Mouse (Mus musculus): ENCODE data around the gene Por. TPM values are rescaled to one million over a fixed set of nuclear protein-coding genes. Genes with fewer than 3 reads are reported as not detected.

Gene Por
- total and polyA plus RNA-seq, 2 experiments, result 211 to 284 TPM

DNA sequence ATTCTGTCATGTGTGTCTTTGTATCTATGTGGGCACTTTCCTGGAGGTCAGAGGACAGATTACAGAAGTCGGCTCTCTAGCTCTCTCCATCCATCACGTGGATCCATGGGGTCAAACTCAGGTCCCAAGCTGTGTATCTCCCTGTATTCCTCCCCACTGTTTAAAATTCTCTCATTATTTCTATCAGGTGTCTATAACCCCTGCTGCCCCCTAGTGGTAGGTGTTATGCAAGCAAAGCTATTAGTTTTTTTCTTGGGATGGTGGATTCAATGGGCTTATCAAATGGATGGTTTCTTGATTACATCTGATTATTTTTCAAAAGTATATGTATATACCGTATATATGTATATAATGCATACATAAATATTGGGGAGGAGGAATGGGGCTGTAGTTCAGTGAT is 39.2 kb upstream of the Por start:
- H3K36me3 ChIP-seq (ENCODE audit: control insufficient read depth, insufficient read depth, low read length), result peaks cover 3% of the 10 kb centered on the region; the same call in 1 of the 2 replicates
- H3K27ac ChIP-seq (replicated peaks; ENCODE audit: insufficient read depth, low read depth, low read length), result no peak overlapping the region
- no peaks in the 10 kb centered on the region for H3K27me3 ChIP-seq (ENCODE audit: control insufficient read depth, insufficient read depth, low read length)
- H3K4me3 ChIP-seq (ENCODE audit: insufficient read depth, low read depth, low read length), result no peak overlapping the region
- WGBS, result 8% methylated on average over 3 of the region's 3 CpGs
- no peak for TF ChIP-seq POLR2A (IDR thresholded peaks at IDR 0.05; ENCODE audit: extremely low read depth, insufficient read depth, low read length)
- no peak for TF ChIP-seq CTCF (IDR thresholded peaks at IDR 0.05; ENCODE audit: low read depth, low read length)
- DNase-seq (ENCODE audit: extremely low read depth, low read depth, low spot score), result peak; percentile 58
- no peak overlapping the region for H3K9ac ChIP-seq (ENCODE audit: low read depth, low read length)
- peaks cover 14% of the 10 kb centered on the region; the same call in 1 of the 2 replicates for H3K79me2 ChIP-seq (ENCODE audit: control insufficient read depth, insufficient read depth, low read length)
- H3K4me1 ChIP-seq (ENCODE audit: control insufficient read depth, insufficient read depth, low read length), result peaks cover 2% of the 10 kb centered on the region; the same call in 1 of the 2 replicates

DNA sequence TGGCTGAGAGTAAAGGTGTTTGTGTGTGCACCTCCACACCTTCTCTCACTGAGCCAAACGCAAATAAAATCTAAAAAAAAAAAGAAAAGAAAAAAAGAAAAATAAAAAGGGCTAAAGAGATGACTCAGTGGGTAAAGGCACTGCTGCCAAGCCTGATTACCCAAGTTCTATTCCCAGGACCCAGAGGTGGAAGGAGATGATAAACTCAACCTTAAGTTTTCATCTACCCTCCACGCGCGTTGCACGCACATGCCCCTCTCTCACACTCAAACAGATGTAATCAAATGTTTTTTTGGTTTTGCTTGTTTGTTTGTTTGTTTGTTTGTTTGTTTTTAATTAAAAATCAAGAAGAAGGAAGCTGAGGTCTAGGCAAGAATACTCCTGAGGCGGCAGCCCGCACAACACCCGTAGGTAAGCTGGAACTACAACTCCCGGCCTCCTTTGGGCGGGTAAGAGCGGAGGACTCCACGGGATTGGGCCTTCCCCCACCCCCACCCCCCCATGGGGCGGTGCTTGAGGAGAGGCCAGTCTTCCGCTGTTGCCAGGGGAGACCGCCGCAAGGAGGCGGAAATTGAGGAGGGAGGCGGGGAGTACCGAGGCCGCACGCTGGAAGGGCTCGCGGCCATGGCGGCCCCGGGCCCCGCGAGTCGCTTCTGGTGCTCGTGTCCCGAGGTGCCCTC is 37.6 kb upstream of the Por start, which contains the start of gene Rhbdd2:
TSS of gene Rhbdd2 (plus strand) at position 502 of the 680 bp plus-strand sequence.
- peak; percentile 89 for DNase-seq (ENCODE audit: extremely low read depth, low read depth, low spot score)
- peak within 1 kb of the TSS; percentile 62 for H3K27ac ChIP-seq (replicated peaks; ENCODE audit: insufficient read depth, low read depth, low read length)
- H3K36me3 ChIP-seq (ENCODE audit: control insufficient read depth, insufficient read depth, low read length), result peaks cover 3% of the 10 kb centered on the region; the same call in 1 of the 2 replicates
- peak within 1 kb of the TSS; percentile 89 for H3K9ac ChIP-seq (ENCODE audit: low read depth, low read length)
- H3K4me1 ChIP-seq (ENCODE audit: control insufficient read depth, insufficient read depth, low read length), result peaks cover 2% of the 10 kb centered on the region; the same call in 1 of the 2 replicates
- 13% methylated on average over 30 of the region's 30 CpGs for WGBS
- H3K4me3 ChIP-seq (ENCODE audit: insufficient read depth, low read depth, low read length), result peak within 1 kb of the TSS; percentile 86
- TF ChIP-seq POLR2A (IDR thresholded peaks at IDR 0.05; ENCODE audit: extremely low read depth, insufficient read depth, low read length) (0 out of 2 replicates have a peak, but pooled peaks have one; percentile 14), CTCF (IDR thresholded peaks at IDR 0.05; ENCODE audit: low read depth, low read length) (peak; percentile 57)
- no peaks in the 10 kb centered on the region for H3K27me3 ChIP-seq (ENCODE audit: control insufficient read depth, insufficient read depth, low read length)
- H3K79me2 ChIP-seq (ENCODE audit: control insufficient read depth, insufficient read depth, low read length), result peaks cover 18% of the 10 kb centered on the region; the same call in 1 of the 2 replicates

DNA sequence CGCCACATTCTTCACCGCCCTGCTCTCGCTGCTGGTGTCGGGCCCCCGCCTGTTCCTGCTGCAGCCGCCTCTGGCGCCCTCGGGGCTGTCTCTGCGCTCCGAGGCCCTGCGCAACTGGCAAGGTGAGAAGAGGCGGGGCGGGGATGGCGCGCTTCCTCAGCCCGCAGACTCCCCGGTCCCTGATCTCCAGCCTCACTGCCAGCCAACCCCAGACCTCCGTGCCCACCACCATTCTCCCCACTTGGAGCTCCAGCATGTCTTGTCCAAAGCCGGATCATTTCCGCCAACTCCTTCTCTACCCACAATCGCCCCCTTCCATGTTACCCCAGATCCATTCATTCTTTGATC is 37.1 kb upstream of the Por start:
- H3K36me3 ChIP-seq (ENCODE audit: control insufficient read depth, insufficient read depth, low read length), result peaks cover 5% of the 10 kb centered on the region; the same call in 1 of the 2 replicates
- peak overlapping the region; percentile 89 for H3K9ac ChIP-seq (ENCODE audit: low read depth, low read length)
- H3K27ac ChIP-seq (replicated peaks; ENCODE audit: insufficient read depth, low read depth, low read length), result peak overlapping the region; percentile 62
- WGBS, result under 1% methylated on average over 21 of the region's 21 CpGs
- TF ChIP-seq POLR2A (IDR thresholded peaks at IDR 0.05; ENCODE audit: extremely low read depth, insufficient read depth, low read length) (no peak), CTCF (IDR thresholded peaks at IDR 0.05; ENCODE audit: low read depth, low read length) (no peak)
- peaks cover 2% of the 10 kb centered on the region; the same call in 1 of the 2 replicates for H3K4me1 ChIP-seq (ENCODE audit: control insufficient read depth, insufficient read depth, low read length)
- peak overlapping the region; percentile 86 for H3K4me3 ChIP-seq (ENCODE audit: insufficient read depth, low read depth, low read length)
- no peaks in the 10 kb centered on the region for H3K27me3 ChIP-seq (ENCODE audit: control insufficient read depth, insufficient read depth, low read length)
- peaks cover 18% of the 10 kb centered on the region; the same call in 1 of the 2 replicates for H3K79me2 ChIP-seq (ENCODE audit: control insufficient read depth, insufficient read depth, low read length)
- no peak for DNase-seq (ENCODE audit: extremely low read depth, low read depth, low spot score)

DNA sequence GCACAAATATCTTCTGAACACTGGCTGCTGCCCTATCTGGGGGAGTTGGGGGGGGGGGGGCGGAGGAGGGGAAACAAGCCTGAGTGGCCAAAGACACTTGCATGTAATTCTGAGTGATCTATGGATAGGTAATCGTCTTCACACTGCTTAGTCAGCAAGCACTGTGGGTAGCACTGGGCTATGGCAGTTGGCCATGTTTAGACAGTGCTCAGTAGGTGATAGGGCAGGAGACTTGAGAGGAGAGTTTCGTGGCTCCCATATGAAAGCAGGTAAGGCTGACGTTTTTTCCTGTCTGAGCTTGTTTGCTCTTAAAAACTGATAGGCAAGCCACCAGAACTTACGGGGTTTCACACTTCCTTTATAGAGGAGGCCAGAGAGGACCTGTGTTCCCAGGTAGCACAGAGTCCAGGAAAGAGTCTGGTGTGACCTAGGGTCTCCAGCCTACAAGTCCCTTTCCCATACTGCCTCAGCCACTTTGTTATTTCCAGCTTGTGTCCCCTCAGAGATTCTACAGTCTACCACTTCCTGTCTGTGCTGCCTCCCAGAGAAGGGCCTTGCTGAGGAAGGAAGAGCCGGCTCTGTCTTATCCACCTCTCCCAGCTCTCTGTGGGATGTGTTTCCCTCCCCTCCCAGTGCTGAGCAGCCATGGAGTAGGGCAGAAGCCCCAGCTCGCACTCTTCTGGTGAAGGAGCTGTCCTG is 29.9 kb upstream of the Por start:
- H3K27ac ChIP-seq (replicated peaks; ENCODE audit: insufficient read depth, low read depth, low read length), result peak overlapping the region; percentile 97
- peaks cover 20% of the 10 kb centered on the region for H3K4me1 ChIP-seq (ENCODE audit: control insufficient read depth, insufficient read depth, low read length)
- DNase-seq (ENCODE audit: extremely low read depth, low read depth, low spot score), result peak; percentile 90
- TF ChIP-seq CTCF (IDR thresholded peaks at IDR 0.05; ENCODE audit: low read depth, low read length) (no peak), POLR2A (IDR thresholded peaks at IDR 0.05; ENCODE audit: extremely low read depth, insufficient read depth, low read length) (no peak)
- peaks cover 7% of the 10 kb centered on the region; the same call in 1 of the 2 replicates for H3K79me2 ChIP-seq (ENCODE audit: control insufficient read depth, insufficient read depth, low read length)
- H3K27me3 ChIP-seq (ENCODE audit: control insufficient read depth, insufficient read depth, low read length), result no peaks in the 10 kb centered on the region
- peak overlapping the region; percentile 81 for H3K9ac ChIP-seq (ENCODE audit: low read depth, low read length)
- WGBS, result 16% methylated on average over 7 of the region's 7 CpGs
- H3K36me3 ChIP-seq (ENCODE audit: control insufficient read depth, insufficient read depth, low read length), result peaks cover 5% of the 10 kb centered on the region; the same call in 1 of the 2 replicates
- H3K4me3 ChIP-seq (ENCODE audit: insufficient read depth, low read depth, low read length), result no peak overlapping the region

DNA sequence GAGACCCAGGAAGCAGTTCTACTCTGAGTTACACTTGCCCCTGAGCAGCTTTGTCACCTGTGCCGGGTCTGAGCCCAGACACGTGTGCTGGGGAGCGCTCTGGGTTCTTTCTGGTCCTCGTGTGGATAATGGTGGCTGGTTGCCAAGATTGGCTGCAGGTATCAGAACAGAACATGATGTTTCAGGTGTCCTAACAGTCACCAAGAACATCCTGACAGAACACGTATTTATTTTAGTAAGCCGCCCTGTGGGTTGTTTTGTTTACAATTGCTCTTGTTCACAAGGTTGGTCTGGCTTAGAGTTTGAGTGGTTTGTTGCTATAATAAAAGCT is 29.4 kb upstream of the Por start:
- Histone ChIP-seq H3K4me1 (ENCODE audit: control insufficient read depth, insufficient read depth, low read length) (peaks cover 20% of the 10 kb centered on the region), H3K79me2 (ENCODE audit: control insufficient read depth, insufficient read depth, low read length) (peaks cover 4% of the 10 kb centered on the region; the same call in 1 of the 2 replicates), H3K27me3 (ENCODE audit: control insufficient read depth, insufficient read depth, low read length) (no peaks in the 10 kb centered on the region), H3K9ac (ENCODE audit: low read depth, low read length) (peak overlapping the region; percentile 81), H3K4me3 (ENCODE audit: insufficient read depth, low read depth, low read length) (no peak overlapping the region), H3K27ac (replicated peaks; ENCODE audit: insufficient read depth, low read depth, low read length) (peak overlapping the region; percentile 97), H3K36me3 (ENCODE audit: control insufficient read depth, insufficient read depth, low read length) (peaks cover 2% of the 10 kb centered on the region; the same call in 1 of the 2 replicates)
- DNase-seq (ENCODE audit: extremely low read depth, low read depth, low spot score), result peak; percentile 82
- TF ChIP-seq CTCF (IDR thresholded peaks at IDR 0.05; ENCODE audit: low read depth, low read length), result no peak
- no peak for TF ChIP-seq POLR2A (IDR thresholded peaks at IDR 0.05; ENCODE audit: extremely low read depth, insufficient read depth, low read length)
- WGBS, result 26% methylated on average over 6 of the region's 6 CpGs

Data from liver, adult 2 months (tissue).